Mouse (Mus musculus) spleen, adult 2 months (tissue): ENCODE data around the gene Dcbld2.

Source experiments
- CTCF ChIP-seq: fragments of 200-500 bp; IDR thresholded peaks from 2 replicates; pipeline ENCODE4 v1.5.1; 2011; ENCODE audit warnings: mild to moderate bottlenecking, inconsistent platforms; ENCODE audit not compliant: insufficient read depth, insufficient read length, insufficient replicate concordance; ENCODE audit errors: extremely low read depth
- POLR2A ChIP-seq: fragments of 200-500 bp; IDR thresholded peaks from 2 replicates; pipeline ENCODE4 v1.6.1; 2011; ENCODE audit warnings: low read depth, low read length, inconsistent platforms

DNA sequence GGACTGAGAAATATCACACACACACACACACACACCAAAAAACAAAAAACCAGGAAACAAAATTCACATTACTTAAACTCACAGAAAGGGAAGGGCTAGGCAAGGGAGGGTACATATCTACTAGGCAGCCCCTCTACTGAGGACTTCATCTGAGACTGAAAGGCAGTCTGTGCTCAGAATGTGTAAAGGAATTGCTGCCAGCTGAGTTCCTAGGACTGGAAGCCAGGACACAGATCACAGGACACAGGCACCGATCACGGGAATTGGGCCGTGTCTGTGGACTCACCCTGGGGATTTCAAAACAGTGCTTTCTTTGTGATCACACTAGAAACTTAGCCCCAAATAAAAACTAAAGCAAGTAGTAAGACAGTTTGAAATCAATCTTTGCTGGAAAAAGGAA lies 104.6 kb downstream of the Dcbld2 start:
- TF ChIP-seq CTCF, result no peak
- TF ChIP-seq POLR2A, result no peak
